Mouse (Mus musculus) kidney, postnatal 14 days (tissue): ENCODE measurements around the gene Cxcr5.

Experiments used
- DNase-seq: peaks from one replicate; pipeline ENCODE4 v3.0.0; 2022; ENCODE audit warnings: mixed read lengths

Gene Cxcr5

DNA sequence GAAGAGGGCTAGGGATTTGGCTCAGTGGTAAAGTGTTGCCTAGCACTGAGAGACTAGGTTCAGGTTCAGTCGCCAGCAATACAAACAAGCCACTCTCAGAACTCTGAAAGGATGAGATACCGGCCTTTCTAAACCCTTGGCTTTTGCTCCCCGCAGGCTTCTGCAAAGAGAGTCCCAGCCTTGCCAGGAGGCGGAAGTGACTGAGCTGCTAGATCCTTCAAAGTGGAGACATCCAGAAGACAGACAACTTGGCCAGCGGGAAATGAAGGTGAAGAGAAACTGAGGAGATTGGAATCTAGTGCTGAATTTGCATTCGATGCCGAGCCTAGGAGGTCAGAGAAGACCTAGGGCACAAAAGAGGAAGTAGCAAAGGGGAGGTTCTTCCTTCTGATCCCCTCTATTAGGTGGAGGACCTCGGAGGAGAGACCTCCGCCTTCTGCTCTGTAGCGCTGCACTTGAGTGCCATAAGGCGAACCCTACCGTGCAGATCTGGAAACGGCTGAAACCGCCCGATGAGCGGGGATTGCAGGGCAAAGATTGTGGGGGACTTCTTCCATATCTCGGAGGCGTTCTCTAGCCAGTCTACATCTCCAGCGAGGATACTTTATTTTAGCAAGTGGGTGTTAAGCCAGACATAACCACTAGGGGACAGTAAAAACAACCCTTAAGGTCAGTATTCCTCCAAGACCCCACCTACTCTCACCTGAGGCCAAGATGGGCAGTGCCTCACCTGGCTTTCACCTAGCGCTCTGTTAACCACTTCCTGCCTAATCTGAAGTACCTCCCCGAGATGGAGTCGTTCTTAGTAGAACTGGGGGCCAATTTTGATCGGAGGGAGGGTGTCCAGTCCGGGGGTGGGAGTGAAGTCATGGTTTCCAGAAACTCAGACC lies 84.1 kb downstream of the Cxcr5 start:
- peak; percentile 86 for DNase-seq

DNA sequence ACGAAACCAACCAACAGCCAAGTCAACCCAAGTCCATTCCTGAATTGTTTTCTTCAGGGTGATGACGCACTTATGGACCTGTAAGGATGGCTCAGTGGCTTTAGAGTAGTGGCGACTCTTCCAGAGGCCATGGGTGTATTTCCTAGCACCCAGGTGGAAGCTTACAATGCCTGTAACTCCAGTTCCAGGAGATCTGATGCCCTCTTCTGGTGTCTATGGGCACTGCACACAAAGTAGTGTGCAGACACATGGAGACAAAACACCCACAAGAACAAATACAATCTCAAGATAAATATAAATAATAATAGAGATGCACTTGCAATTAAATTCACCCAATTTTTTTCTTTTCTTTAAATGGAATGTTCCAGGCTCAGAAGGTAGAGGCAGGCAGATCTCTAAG lies 85.7 kb downstream of the Cxcr5 start:
- no peak for DNase-seq

DNA sequence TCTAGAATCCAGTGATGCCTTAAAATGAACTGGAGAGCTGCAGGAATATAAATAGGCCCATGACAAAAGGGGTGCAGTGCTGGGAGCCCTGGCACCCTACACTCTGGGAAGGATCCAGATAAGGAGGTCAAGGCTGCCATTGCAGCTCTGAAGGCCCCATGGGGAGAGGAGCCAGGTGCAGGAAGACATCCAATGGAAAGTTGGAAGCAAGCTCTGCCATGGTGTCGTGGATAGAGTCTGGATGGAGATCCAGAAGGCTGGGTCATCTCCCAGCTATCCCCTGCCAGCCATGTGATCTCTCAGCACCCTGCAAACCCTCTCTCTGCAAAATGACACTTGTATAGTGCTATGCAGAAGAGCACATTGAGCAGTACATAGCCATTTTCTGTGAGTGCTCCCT lies 87.3 kb downstream of the Cxcr5 start:
- no peak for DNase-seq

DNA sequence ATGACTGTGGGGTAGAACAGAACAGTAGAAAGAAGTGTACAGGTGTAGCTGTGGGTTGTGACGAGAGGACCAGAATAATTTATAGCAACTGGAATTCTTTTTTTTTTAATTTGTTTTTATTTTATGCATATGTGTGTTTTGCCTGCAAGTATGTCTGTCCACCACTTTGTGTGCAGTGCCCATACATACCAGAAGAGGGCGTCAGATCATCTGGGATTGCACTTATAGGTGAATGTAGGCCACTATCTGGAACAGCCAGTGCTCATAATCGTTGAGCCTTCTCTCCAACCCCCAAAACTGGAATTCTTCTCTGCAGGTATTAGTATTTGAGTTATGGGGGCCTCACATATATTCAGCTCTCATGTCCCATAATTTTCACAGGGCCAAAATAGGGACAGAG lies 88.5 kb downstream of the Cxcr5 start:
- DNase-seq = no peak

GRCm38 (mm10) chr9:44468800-44469199 lies 92.9 kb downstream of the Cxcr5 start:
- no peak for DNase-seq

GRCm38 (mm10) chr9:44468224-44468623 lies 93.5 kb downstream of the Cxcr5 start:
- DNase-seq = peak; percentile 43

DNA sequence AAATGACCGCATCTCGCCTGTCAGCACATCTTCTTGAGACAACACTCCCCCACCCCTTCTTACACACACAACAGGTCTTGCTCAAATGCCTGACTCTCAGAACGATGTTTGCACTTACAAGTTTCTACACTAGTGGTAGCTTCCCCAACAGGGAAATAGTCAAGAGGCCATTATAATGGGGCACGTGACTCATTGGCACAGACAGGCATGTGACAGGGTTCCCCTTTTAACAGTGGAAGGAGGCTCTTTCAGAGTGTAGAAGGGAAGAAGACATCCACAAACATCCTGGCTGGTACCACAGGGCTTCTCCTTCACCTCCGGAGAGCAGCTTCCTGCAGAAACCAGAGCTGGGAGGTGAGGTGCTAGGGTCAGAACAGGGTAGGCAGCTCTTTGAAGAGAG lies 99.7 kb downstream of the Cxcr5 start:
- DNase-seq = no peak
